Mouse (Mus musculus) CD4-positive, CD25-positive, alpha-beta regulatory T cell, adult 2 months (primary cell): Measurements from ENCODE around the gene Pfdn6.
A peak's percentile ranks its signal among the peaks of the same experiment; 100 is the strongest.

Experiments used
- DNase-seq: peaks from one replicate; pipeline ENCODE4 v3.0.0-alpha.2; 2012; ENCODE audit warnings: low read depth, low spot score

The Pfdn6 gene

GRCm38 (mm10) chr17:33940206-33940805 is at the start of gene Pfdn6, which contains the start of gene Wdr46:
Gene Pfdn6, minus strand, starts transcription at chr17:33940343.
Gene Wdr46, plus strand, starts transcription at chr17:33940660.
- peak; percentile 93 for DNase-seq

GRCm38 (mm10) chr17:33982136-33982535 is 42.0 kb upstream of the Pfdn6 start:
- DNase-seq, result peak; percentile 84

GRCm38 (mm10) chr17:33981192-33981909 is 41.2 kb upstream of the Pfdn6 start:
- peak; percentile 98 for DNase-seq

DNA sequence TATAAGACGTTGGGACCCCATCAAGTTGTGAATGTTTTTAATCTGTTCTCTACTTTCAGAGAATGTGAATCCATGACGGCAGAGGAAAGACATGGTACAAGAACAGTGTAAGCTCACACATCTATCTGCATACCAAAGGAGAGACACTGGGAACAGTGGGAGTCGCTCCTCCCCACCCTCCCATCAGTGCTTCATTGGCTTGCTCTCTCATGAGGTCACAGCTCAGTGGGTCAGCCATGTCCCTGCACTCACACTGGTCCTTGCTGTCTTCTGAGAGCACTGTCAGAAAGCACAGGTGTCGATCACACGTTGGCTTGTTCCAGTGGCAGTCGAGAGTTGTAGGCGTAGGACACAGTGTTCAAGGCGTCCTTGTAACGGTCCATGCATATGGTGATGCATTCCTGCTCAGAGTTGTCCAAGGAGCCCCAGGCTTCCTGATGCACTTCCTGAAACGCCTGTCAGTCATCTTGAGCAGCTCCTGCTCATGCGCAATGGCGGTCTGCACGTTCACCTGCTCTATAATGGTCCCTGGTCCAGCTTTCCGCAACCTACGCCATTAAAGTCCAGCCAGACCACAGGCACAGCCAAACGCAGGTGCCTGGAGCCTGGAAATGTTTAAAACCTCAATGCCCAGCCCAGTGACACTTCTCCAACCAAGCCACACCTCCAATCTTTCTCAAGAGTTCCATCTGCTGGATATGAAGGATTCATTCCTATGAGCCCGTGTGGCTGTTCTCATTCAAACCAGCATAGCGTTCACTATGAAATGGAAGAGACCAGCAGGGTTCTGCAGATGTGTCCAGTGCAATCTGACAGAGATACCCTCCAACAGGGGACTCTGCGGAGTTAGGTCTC is 40.3 kb upstream of the Pfdn6 start:
- peak; percentile 21 for DNase-seq

DNA sequence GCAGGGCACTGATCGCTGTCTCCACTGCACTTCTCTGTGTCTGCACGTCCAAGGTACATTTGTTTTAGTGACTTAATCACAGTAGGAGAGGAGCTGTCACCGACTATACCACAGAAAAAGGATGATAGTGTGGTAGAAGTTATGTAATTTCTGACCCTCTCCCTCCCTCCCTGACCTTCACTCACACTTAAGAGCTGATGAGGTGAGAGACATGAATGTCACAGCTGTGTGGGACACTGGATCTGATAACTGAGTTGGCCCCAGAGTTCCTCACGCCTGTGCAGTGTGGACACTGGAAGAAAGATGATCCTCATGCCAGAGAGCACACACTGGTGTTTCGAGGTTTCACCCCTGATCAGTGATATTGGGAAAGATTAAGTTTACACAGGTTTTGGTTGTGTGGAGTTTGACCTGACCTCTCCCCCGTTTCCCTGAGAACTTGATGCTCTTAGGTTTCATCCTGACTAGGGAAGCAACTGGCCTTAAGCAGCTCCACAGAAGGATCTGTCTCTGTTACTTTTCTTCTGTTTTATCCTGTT is 39.4 kb upstream of the Pfdn6 start:
- no peak for DNase-seq

- peak; percentile 88 for DNase-seq
Observed at GRCm38 (mm10) chr17:33978631-33979031, 38.5 kb upstream of the Pfdn6 start.

DNA sequence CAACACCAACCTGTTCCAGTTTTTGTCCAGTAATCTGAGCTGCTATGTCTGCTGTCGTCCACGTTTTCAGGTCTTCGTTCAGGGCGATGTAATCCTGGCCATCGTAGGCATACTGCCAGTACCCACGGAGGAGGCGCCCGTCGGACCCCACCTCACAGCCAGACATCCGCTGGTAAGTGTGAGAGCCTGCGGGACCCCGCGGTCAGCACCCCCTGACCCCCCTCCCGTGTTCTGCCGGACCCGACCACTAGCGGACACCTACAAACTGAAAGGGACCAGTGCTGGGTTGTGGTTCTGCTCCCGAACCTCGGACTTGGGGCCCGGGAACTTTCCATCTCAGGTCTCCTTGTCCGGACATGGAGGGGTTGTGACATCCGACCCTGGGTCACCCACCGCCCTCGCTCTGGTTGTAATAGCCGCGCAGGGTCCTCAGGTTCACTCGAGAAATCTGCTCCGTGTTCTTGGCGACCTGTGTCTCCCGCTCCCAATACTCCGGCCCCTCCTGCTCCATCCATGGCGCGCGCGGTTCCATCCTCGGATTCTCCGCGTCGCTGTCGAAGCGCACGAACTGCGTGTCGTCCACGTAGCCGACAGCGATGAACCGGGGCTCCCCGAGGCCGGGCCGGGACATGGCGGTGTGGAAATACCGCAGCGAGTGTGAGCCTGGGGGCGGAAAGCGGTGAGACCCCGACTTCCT is 37.9 kb upstream of the Pfdn6 start:
- no peak for DNase-seq

DNA sequence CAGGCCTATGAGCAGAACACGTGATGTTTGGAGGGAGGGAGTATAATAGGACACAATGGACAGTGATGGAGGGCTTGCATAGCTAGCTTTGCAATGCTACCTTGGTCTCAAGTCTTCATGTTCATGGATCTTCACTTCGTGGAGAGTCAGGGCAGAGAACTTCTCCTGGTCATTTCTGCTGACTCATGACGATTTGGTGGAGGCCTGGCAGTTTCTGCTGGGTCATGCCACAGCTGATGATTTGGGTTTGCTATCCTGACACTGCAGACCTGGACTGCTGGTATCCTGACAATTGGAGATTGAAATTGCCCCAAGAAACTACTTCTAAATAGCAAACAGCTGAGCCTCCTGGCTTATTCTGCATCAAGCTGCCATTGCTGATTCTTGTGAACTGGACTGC is 33.4 kb upstream of the Pfdn6 start:
- DNase-seq, result no peak

- no peak for DNase-seq
Observed at GRCm38 (mm10) chr17:33972691-33973090, 32.5 kb upstream of the Pfdn6 start.

DNA sequence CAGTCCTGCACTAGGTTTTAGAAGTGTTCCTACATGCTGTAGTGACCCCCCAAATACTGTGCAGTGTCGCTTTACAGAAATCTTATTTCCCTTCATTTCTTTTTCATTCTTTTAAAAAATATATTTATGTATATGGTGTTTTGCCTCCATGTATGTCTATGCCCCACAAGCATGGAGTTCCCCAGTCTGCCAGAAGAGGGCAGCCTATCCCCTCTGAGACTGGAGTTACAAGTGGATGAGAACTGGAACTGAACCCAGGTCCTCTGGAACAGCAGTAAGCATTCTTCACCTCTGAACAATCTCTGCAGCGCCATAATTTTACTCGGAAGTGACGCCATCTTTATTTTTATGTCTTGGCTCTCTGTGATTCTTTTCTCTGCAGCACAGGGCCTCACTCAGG is 29.3 kb upstream of the Pfdn6 start:
- peak; percentile 59 for DNase-seq

DNA sequence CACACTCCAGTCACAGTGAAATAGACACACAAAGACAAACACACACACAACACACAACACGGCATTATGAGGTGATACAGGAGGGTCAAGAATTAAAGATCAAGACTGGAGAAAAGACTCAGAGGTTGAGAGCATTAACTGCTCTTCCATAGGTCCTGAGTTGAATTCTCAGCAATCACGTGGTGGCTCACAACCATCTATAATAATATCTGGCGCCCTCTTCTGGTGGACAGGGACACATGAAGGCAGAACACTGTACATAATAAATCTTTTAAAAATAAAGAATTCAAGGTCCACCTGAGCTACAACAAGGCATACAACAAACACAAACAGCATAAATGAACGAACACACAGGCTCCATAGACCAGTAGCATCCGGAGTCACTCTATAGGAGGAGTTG is 28.8 kb upstream of the Pfdn6 start:
- peak; percentile 87 for DNase-seq

- DNase-seq, result peak; percentile 92
Observed at GRCm38 (mm10) chr17:33968489-33968888, 28.3 kb upstream of the Pfdn6 start.

DNA sequence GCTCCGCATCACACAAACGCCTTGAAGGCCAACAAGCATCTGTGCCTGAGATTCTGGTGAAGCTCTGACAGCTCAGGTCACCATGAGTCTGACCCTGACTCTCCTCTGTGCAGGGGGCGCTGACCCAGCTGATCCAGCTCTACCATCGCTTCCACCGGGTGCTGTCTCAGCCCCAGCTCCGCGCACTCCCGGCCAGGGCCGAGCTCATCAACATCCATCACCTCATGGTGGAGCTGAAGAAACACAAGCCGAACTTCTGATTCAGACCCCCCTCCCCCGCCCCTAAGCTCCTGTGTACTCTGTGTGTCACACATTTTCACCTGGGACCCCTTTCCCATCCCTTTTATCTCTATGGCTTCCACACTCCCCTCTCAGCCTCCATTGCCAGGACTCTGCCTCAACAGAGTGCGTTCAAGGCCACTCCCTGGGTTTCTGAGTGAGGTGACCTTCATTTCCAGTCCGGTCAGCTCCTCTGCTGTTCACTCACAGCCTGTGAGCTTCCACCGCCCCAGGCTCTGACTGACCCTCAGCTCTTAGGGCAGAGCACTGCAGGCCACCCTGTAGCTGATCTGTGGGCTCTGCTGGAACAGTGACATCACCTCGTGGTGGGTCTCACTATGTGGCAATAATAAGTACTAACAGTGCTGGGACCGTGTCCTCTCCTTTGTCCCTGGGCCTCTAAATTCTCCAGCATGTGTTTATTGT is 25.9 kb upstream of the Pfdn6 start:
- no peak for DNase-seq

GRCm38 (mm10) chr17:33965082-33965845 is 25.1 kb upstream of the Pfdn6 start:
- DNase-seq, result no peak

DNA sequence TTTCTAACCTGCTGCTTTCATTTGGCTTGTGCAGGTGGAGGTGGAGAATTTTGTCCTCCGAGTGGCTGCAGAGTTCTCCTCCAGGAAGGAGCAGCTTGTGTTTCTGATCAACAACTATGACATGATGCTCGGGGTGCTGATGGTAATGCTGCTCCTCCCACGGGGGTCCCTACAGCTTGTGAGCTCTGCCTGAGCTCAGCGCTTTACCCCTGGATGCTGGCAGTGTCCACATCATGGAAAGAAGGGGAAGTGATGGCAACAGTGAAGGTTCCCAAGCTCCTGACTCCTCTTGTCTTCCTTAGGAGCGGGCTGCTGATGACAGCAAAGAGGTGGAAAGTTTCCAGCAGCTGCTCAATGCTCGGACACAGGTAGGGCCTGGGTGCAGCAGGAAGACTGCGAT is 22.7 kb upstream of the Pfdn6 start:
- no peak for DNase-seq

DNA sequence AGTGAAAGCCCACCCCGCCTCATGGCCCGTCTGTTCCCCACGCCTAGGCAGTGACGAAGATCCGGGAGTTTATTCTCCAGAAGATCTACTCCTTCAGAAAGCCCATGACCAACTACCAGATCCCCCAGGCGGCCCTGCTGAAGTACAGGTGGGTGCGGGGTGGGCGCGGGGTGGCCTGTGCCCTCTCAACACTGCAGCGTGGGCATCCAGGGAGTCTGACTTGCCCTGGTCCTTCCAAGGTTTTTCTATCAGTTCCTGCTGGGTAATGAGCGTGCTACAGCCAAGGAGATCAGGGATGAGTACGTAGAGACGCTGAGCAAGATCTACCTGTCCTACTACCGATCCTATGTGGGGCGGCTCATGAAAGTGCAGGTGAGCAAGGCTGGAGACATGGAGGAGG is 19.8 kb upstream of the Pfdn6 start:
- no peak for DNase-seq

DNA sequence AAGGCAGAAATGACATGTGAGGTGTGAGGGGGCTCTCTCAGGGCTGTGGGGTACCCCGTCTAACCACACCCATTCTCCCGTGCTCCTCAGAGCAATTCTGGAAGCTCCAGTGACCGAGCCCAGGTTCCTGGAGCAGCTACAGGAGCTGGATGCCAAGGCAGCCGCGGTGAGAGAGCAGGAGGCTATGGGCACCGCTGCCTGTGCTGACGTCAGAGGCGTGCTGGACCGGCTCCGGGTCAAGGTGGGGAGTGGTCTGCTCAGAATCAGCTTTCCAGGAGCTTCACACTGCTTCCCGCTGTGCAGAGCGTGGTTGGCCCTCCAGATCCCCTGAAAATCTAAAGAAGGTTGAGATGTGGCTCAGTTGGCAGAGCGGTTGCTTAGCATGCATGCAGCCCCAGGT is 19.0 kb upstream of the Pfdn6 start:
- DNase-seq, result no peak

- DNase-seq, result no peak
Observed at GRCm38 (mm10) chr17:33958451-33958850, 18.3 kb upstream of the Pfdn6 start.

DNA sequence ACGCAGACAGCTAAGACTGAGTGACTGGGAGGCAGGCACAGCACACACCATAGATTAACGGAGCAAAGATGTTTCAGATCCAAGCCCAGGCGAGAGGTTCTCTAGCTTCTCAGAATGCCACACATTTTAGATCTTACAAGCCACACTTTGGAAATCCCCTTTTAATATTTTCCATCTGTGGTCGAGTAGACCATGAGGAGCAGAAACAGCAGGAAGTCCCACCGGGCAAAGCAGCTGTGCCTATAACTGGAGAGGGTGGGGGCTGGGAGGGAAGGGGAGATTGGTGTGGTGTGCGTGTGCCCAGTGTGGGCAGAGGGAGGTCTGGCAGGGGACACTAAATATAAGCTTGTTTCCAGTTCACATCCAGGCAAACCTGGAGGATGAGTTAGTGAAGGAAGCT is 17.4 kb upstream of the Pfdn6 start:
- DNase-seq, result peak; percentile 25

GRCm38 (mm10) chr17:33956336-33956735 is 16.2 kb upstream of the Pfdn6 start:
- no peak for DNase-seq
